Mouse (Mus musculus) liver, adult 2 months (tissue): Measurements from ENCODE around the gene Thap3.
A peak's percentile ranks its signal among the peaks of the same experiment; 100 is the strongest.

Source experiments
- CTCF ChIP-seq: fragments of 200-500 bp; IDR thresholded peaks from 2 replicates; pipeline ENCODE4 v1.5.1; 2011; ENCODE audit warnings: low read depth, low read length, control low read depth
- POLR2A ChIP-seq: fragments of 200-500 bp; IDR thresholded peaks from 2 replicates; pipeline ENCODE4 v1.6.1; 2011; ENCODE audit warnings: low read length, control low read depth; ENCODE audit not compliant: insufficient read depth; ENCODE audit errors: extremely low read depth

GRCm38 (mm10) chr4:151980699-151981098 is 8.1 kb downstream of the Thap3 start:
- 0 out of 2 replicates have a peak, but pooled peaks have one; percentile 31 for TF ChIP-seq CTCF
- no peak for TF ChIP-seq POLR2A
